Mouse (Mus musculus) urinary bladder, postnatal 10 days (tissue): ENCODE results near the gene Hmgb2.

Experiments
- DNase-seq: peaks from one replicate; pipeline ENCODE4 v3.0.0; 2022; ENCODE audit warnings: low spot score

The Hmgb2 gene

GRCm38 (mm10) chr8:57552102-57553032, 40.7 kb downstream of the Hmgb2 start:
- DNase-seq, result no peak

- DNase-seq, result no peak
Observed at GRCm38 (mm10) chr8:57560926-57561325, 49.2 kb downstream of the Hmgb2 start.

GRCm38 (mm10) chr8:57562741-57563140, 51.0 kb downstream of the Hmgb2 start:
- no peak for DNase-seq

GRCm38 (mm10) chr8:57563726-57564125, 52.0 kb downstream of the Hmgb2 start:
- no peak for DNase-seq

DNA sequence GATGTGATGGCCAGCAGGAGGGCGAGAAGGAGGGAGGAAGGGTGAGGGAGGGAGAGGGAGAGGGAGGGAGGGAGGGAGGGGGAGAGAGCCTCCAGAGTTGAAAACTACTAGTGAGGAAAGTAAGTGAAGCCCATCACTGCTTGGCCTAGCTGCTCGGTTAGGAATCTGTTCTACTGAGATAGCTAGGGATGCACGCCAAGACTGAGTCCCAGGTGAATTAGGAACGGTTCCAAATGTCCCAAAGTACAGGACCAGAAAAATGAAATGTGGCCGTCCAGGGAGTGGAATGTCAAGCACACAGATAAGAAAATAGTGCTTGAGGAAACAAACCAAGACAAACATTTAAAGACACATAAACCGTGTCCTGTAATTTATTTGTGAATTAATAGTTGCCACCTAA, 53.3 kb downstream of the Hmgb2 start:
- DNase-seq, result no peak
